Mouse (Mus musculus): ENCODE measurements at regions not wholly inside any gene's neighbourhood (a gene's known extent, or its start where the extent isn't known, plus 50 kb on each side); places are given as distances from the start of the nearest gene placed in this dataset.

- no peak for DNase-seq (ENCODE audit: low spot score in 2 of 2)
Measured at GRCm38 (mm10) chr16:30735969-30736368, 136.4 kb downstream of the Fam43a start.

GRCm38 (mm10) chr16:30736662-30737326 lies 137.3 kb downstream of the Fam43a start:
- DNase-seq (ENCODE audit: low spot score in 2 of 2): no peak

GRCm38 (mm10) chr16:30737524-30737923 lies 138.0 kb downstream of the Fam43a start:
- DNase-seq (ENCODE audit: low spot score in 2 of 2): no peak

GRCm38 (mm10) chr16:30739651-30740050 lies 140.1 kb downstream of the Fam43a start:
- DNase-seq (ENCODE audit: low spot score in 2 of 2): no peak

GRCm38 (mm10) chr16:30741192-30741591 lies 141.7 kb downstream of the Fam43a start:
- no peak for DNase-seq (ENCODE audit: low spot score in 2 of 2)

- DNase-seq (ENCODE audit: low spot score in 2 of 2): no peak
Measured at GRCm38 (mm10) chr16:30742474-30742873, 143.0 kb downstream of the Fam43a start.

- DNase-seq (ENCODE audit: low spot score in 2 of 2): no peak
Measured at GRCm38 (mm10) chr16:30743566-30743965, 144.0 kb downstream of the Fam43a start.

- DNase-seq (ENCODE audit: low spot score in 2 of 2): no peak
Measured at GRCm38 (mm10) chr16:30744237-30744636, 144.7 kb downstream of the Fam43a start.

- no peak for DNase-seq (ENCODE audit: low spot score in 2 of 2)
Measured at GRCm38 (mm10) chr16:30745598-30746181, 146.2 kb downstream of the Fam43a start.

GRCm38 (mm10) chr16:30746211-30746610 lies 146.7 kb downstream of the Fam43a start:
- DNase-seq (ENCODE audit: low spot score in 2 of 2): no peak

GRCm38 (mm10) chr16:30749841-30750240 lies 150.3 kb downstream of the Fam43a start:
- no peak for DNase-seq (ENCODE audit: low spot score in 2 of 2)

GRCm38 (mm10) chr16:30755771-30756170 lies 156.2 kb downstream of the Fam43a start:
- no peak for DNase-seq (ENCODE audit: low spot score in 2 of 2)

- no peak for DNase-seq (ENCODE audit: low spot score in 2 of 2)
Measured at GRCm38 (mm10) chr16:30756678-30757077, 157.2 kb downstream of the Fam43a start.

GRCm38 (mm10) chr16:30757556-30757955 lies 158.0 kb downstream of the Fam43a start:
- no peak for DNase-seq (ENCODE audit: low spot score in 2 of 2)

GRCm38 (mm10) chr16:30758041-30758440 lies 158.5 kb downstream of the Fam43a start:
- DNase-seq (ENCODE audit: low spot score in 2 of 2): no peak

- no peak for DNase-seq (ENCODE audit: low spot score in 2 of 2)
Measured at GRCm38 (mm10) chr16:30759503-30759902, 160.0 kb downstream of the Fam43a start.

GRCm38 (mm10) chr16:30761201-30761710 lies 161.7 kb downstream of the Fam43a start:
- DNase-seq (ENCODE audit: low spot score in 2 of 2): no peak

- DNase-seq (ENCODE audit: low spot score in 2 of 2): no peak
Measured at GRCm38 (mm10) chr16:30762898-30763595, 163.5 kb downstream of the Fam43a start.

- DNase-seq (ENCODE audit: low spot score in 2 of 2): no peak
Measured at GRCm38 (mm10) chr16:30765591-30765990, 166.1 kb downstream of the Fam43a start.

- DNase-seq (ENCODE audit: low spot score in 2 of 2): no peak
Measured at GRCm38 (mm10) chr16:30769007-30769442, 169.5 kb downstream of the Fam43a start.

- no peak for DNase-seq (ENCODE audit: low spot score in 2 of 2)
Measured at GRCm38 (mm10) chr16:30769467-30769866, 169.9 kb downstream of the Fam43a start.

GRCm38 (mm10) chr16:30772802-30773201 lies 173.3 kb downstream of the Fam43a start:
- no peak for DNase-seq (ENCODE audit: low spot score in 2 of 2)
